Mouse (Mus musculus): ENCODE measurements at regions not wholly inside any gene's neighbourhood (a gene's known extent, or its start where the extent isn't known, plus 50 kb on each side); places are given as distances from the start of the nearest gene placed in this dataset.

- TF ChIP-seq POLR2A (IDR thresholded peaks at IDR 0.05; ENCODE audit: borderline replicate concordance, extremely low read depth, low read depth, low read length) (no peak), CTCF (IDR thresholded peaks at IDR 0.05; ENCODE audit: insufficient read depth, low read length) (no peak)
Measured at GRCm38 (mm10) chr4:153220074-153220473, 262.5 kb downstream of the Ajap1 start.
